Mouse (Mus musculus) kidney, postnatal 0 days (tissue): ENCODE results near the gene Snta1. TPM values are rescaled to one million over a fixed set of nuclear protein-coding genes. Genes with fewer than 3 reads are reported as not detected.

ENCODE experiments used
- ATAC-seq: fragments of 200-750 bp; cut with Nextera tagmentation; replicated peaks from 2 replicates; pipeline ENCODE4 v1.8.0; 2017; ENCODE audit warnings: low read depth, moderate number of reproducible peaks, moderate TSS enrichment, moderate library complexity; ENCODE audit not compliant: low FRiP score
- DNase-seq: peaks from one replicate; pipeline ENCODE4 v3.0.0-alpha.2; 2016; ENCODE audit warnings: low spot score
- H3K27ac ChIP-seq: fragments of 300-500 bp; sonication (generic); 2 replicates; pipeline ENCODE4 v1.5.1; 2014; ENCODE audit warnings: mild to moderate bottlenecking
- H3K27me3 ChIP-seq: fragments of 300-500 bp; sonication (generic); 2 replicates; pipeline ENCODE4 v1.6.1; 2014; ENCODE audit warnings: low read length, mixed read lengths; ENCODE audit not compliant: insufficient read depth
- H3K36me3 ChIP-seq: fragments of 300-500 bp; sonication (generic); 2 replicates; pipeline ENCODE4 v1.6.1; 2014; ENCODE audit warnings: low read length, mixed read lengths; ENCODE audit not compliant: insufficient read depth
- H3K4me1 ChIP-seq: fragments of 300-500 bp; sonication (generic); replicated peaks from 2 replicates; pipeline ENCODE4 v1.6.1; 2014; ENCODE audit warnings: antibody characterized with exemption, low read length, mixed read lengths; ENCODE audit not compliant: insufficient read depth
- H3K4me2 ChIP-seq: fragments of 300-500 bp; sonication (generic); 2 replicates; pipeline ENCODE4 v1.6.1; 2014; ENCODE audit warnings: mild to moderate bottlenecking, low read length, moderate library complexity, mixed read lengths
- H3K4me3 ChIP-seq: fragments of 300-500 bp; sonication (generic); replicated peaks from 2 replicates; pipeline ENCODE4 v1.5.1; 2014; ENCODE audit warnings: low read depth, low read length
- H3K9ac ChIP-seq: fragments of 300-500 bp; sonication (generic); 2 replicates; pipeline ENCODE4 v1.6.1; 2014; ENCODE audit warnings: low read depth, low read length
- H3K9me3 ChIP-seq: fragments of 300-500 bp; sonication (generic); replicated peaks from 2 replicates; pipeline ENCODE4 v1.6.1; 2016; ENCODE audit warnings: low read length, inconsistent platforms, mixed read lengths
- CTCF ChIP-seq: IDR thresholded peaks from 2 replicates; pipeline ENCODE4 v1.5.1; 2016; ENCODE audit warnings: antibody characterized with exemption, low read depth, mild to moderate bottlenecking, moderate library complexity
- WGBS: fragments of 180-500 bp; shearing (Covaris S2); extraction: QIAGEN DNeasy Blood & Tissue Kit; methylation state at CpG from one replicate; pipeline ENCODE4 v1.1.7; 2014; 5-methylcytosine and 5-hydroxymethylcytosine counted together
- polyA plus RNA-seq: library from polyadenylated mRNA; unstranded; fragments of >200 nt; fragmentation: Nextera tagmentation; extraction: Ambion mirVana; gene quantifications from 2 replicates; pipeline ENCODE4 v1.2.1, GENCODE M21; 2015

The Snta1 gene
- polyA plus RNA-seq, 1 experiment from 2014 or later: 16.8 TPM

GRCm38 (mm10) chr2:154448633-154449032, 40.7 kb upstream of the Snta1 start:
- Histone ChIP-seq H3K9me3 (no peaks in the 10 kb centered on the region), H3K27ac (no peak overlapping the region), H3K36me3 (0 out of 2 replicates have a peak, but pooled peaks cover 2% of the 10 kb centered on the region), H3K27me3 (no peaks in the 10 kb centered on the region), H3K4me1 (no peaks in the 10 kb centered on the region), H3K4me2 (no peak overlapping the region), H3K4me3 (no peak overlapping the region), H3K9ac (no peak overlapping the region)
- ATAC-seq (no peak), DNase-seq (no peak)
- no peak for TF ChIP-seq CTCF

- TF ChIP-seq CTCF: no peak
- Histone ChIP-seq H3K27ac (no peak overlapping the region), H3K4me1 (no peaks in the 10 kb centered on the region), H3K9ac (no peak overlapping the region), H3K36me3 (0 out of 2 replicates have a peak, but pooled peaks cover 2% of the 10 kb centered on the region), H3K9me3 (no peaks in the 10 kb centered on the region), H3K4me3 (no peak overlapping the region), H3K27me3 (no peaks in the 10 kb centered on the region), H3K4me2 (no peak overlapping the region)
- ATAC-seq: no peak
- WGBS: 97% methylated on average over 8 of the region's 8 CpGs
- DNase-seq: no peak
Measured at GRCm38 (mm10) chr2:154447821-154448220, 39.9 kb upstream of the Snta1 start.

- DNase-seq: no peak
- H3K27ac ChIP-seq: no peak overlapping the region
- no peak overlapping the region for H3K4me2 ChIP-seq
- no peak for ATAC-seq
- TF ChIP-seq CTCF: no peak
- H3K27me3 ChIP-seq: no peaks in the 10 kb centered on the region
- H3K9ac ChIP-seq: no peak overlapping the region
- no peaks in the 10 kb centered on the region for H3K9me3 ChIP-seq
- no peaks in the 10 kb centered on the region for H3K36me3 ChIP-seq
- peaks cover 3% of the 10 kb centered on the region; the same call in 1 of the 2 replicates for H3K4me1 ChIP-seq
- no peak overlapping the region for H3K4me3 ChIP-seq
Measured at GRCm38 (mm10) chr2:154440453-154440852, 32.6 kb upstream of the Snta1 start.

GRCm38 (mm10) chr2:154437191-154437527, 29.3 kb upstream of the Snta1 start:
- no peak for TF ChIP-seq CTCF
- DNase-seq (no peak), ATAC-seq (no peak)
- Histone ChIP-seq H3K9me3 (no peaks in the 10 kb centered on the region), H3K27ac (peak overlapping the region; percentile 96), H3K4me2 (peak overlapping the region; percentile 71), H3K4me1 (peaks cover 3% of the 10 kb centered on the region; the same call in 1 of the 2 replicates), H3K9ac (peak overlapping the region; percentile 98), H3K36me3 (no peaks in the 10 kb centered on the region), H3K4me3 (peak overlapping the region; percentile 93), H3K27me3 (no peaks in the 10 kb centered on the region)
- 6% methylated on average over 7 of the region's 7 CpGs for WGBS

- Histone ChIP-seq H3K9ac (peak within 1 kb of the TSS; percentile 98), H3K4me2 (peak within 1 kb of the TSS; percentile 71), H3K27ac (peak within 1 kb of the TSS; percentile 96), H3K4me1 (peaks cover 3% of the 10 kb centered on the region; the same call in 1 of the 2 replicates), H3K36me3 (no peaks in the 10 kb centered on the region), H3K9me3 (no peaks in the 10 kb centered on the region), H3K4me3 (peak within 1 kb of the TSS; percentile 93), H3K27me3 (no peaks in the 10 kb centered on the region)
- WGBS: under 1% methylated on average over 52 of the region's 70 CpGs
- ATAC-seq: peak; percentile 74
- DNase-seq: peak; percentile 69
- no peak for TF ChIP-seq CTCF
Measured at GRCm38 (mm10) chr2:154436458-154437190, 28.7 kb upstream of the Snta1 start, which contains the start of gene Cbfa2t2. TSS of gene Cbfa2t2 (plus strand) at chr2:154436481.

GRCm38 (mm10) chr2:154436076-154436457, 28.2 kb upstream of the Snta1 start:
- no peaks in the 10 kb centered on the region for H3K36me3 ChIP-seq
- DNase-seq (peak; percentile 99), ATAC-seq (peak; percentile 99)
- WGBS: under 1% methylated on average over 30 of the region's 44 CpGs
- H3K27ac ChIP-seq: peak overlapping the region; percentile 96
- peak overlapping the region; percentile 93 for H3K4me3 ChIP-seq
- H3K27me3 ChIP-seq: no peaks in the 10 kb centered on the region
- peak overlapping the region; percentile 71 for H3K4me2 ChIP-seq
- no peaks in the 10 kb centered on the region for H3K9me3 ChIP-seq
- peaks cover 3% of the 10 kb centered on the region; the same call in 1 of the 2 replicates for H3K4me1 ChIP-seq
- TF ChIP-seq CTCF: peak; percentile 34; the same call in 1 of the 2 replicates
- peak overlapping the region; percentile 98 for H3K9ac ChIP-seq
